Mouse (Mus musculus) CH12.LX (cell line): ENCODE measurements around the gene Tmem108. TPM values are rescaled to one million over a fixed set of nuclear protein-coding genes. Genes with fewer than 3 reads are reported as not detected.

Experiments
- DNase-seq: peaks from one replicate; pipeline ENCODE4 v3.0.0-alpha.2; 2013; ENCODE audit errors: extremely low read depth
- H3K27ac ChIP-seq: 2 replicates; pipeline ENCODE4 v1.5.1; 2012; ENCODE audit warnings: low read depth, mild to moderate bottlenecking, control low read depth, moderate library complexity; ENCODE audit not compliant: insufficient read depth
- H3K27me3 ChIP-seq: replicated peaks from 2 replicates; pipeline ENCODE3; 2012; ENCODE audit warnings: inconsistent platforms
- H3K36me3 ChIP-seq, 2 experiments: replicated peaks in 1 of 2; 2 replicates each; pipeline versions ENCODE3 to v1.6.1; 2012; ENCODE audit warnings: inconsistent platforms in 1 of 2, low read length in 1 of 2, mild to moderate bottlenecking in 1 of 2, mixed read lengths in 1 of 2, moderate library complexity in 1 of 2; ENCODE audit not compliant: control insufficient read depth in 1 of 2, insufficient read depth in 1 of 2
- H3K4me1 ChIP-seq, 2 experiments: 2 replicates each; pipeline ENCODE4 v1.6.1; 2012; ENCODE audit warnings: inconsistent platforms in 1 of 2, moderate library complexity in 1 of 2; ENCODE audit not compliant: insufficient read depth in 2 of 2, control insufficient read depth in 1 of 2
- H3K4me2 ChIP-seq: 2 replicates; pipeline ENCODE4 v1.6.1; 2012; ENCODE audit warnings: low read depth, mild to moderate bottlenecking, control low read depth; ENCODE audit not compliant: poor library complexity, insufficient read depth, severe bottlenecking
- H3K4me3 ChIP-seq, 3 experiments: fragments of 150-350 bp in 1 of 3; sonication (generic) in 1 of 3; replicated peaks in 1 of 3; 2 replicates each; pipeline versions ENCODE3 to v1.5.1; 2011 to 2012; ENCODE audit warnings: low read depth in 2 of 3, low read length in 2 of 3, mild to moderate bottlenecking in 2 of 3, moderate library complexity in 2 of 3, control low read depth in 1 of 3, improper control_type of control experiment in 1 of 3, inconsistent platforms in 1 of 3, mixed read lengths in 1 of 3; ENCODE audit not compliant: poor library complexity in 1 of 3
- H3K79me2 ChIP-seq: replicated peaks from 2 replicates; pipeline ENCODE4 v1.6.1; 2012; ENCODE audit warnings: mild to moderate bottlenecking, moderate library complexity; ENCODE audit not compliant: control insufficient read depth, poor library complexity, insufficient read depth, severe bottlenecking; ENCODE audit errors: extremely low read depth
- H3K9ac ChIP-seq: 2 replicates; pipeline ENCODE4 v1.6.1; 2012; ENCODE audit warnings: low read depth, mild to moderate bottlenecking, control low read depth, moderate library complexity; ENCODE audit not compliant: insufficient read depth
- H3K9me3 ChIP-seq: replicated peaks from 2 replicates; pipeline ENCODE3; 2012; ENCODE audit warnings: low read length, inconsistent platforms, mixed read lengths
- BHLHE40 ChIP-seq: IDR thresholded peaks from 2 replicates; pipeline ENCODE4 v1.6.1; 2011; ENCODE audit warnings: mild to moderate bottlenecking, low read depth, low read length, improper control_type of control experiment
- CHD1 ChIP-seq: IDR thresholded peaks from 2 replicates; pipeline ENCODE4 v1.6.1; 2012; ENCODE audit warnings: low read depth, low read length, improper control_type of control experiment, inconsistent platforms
- CTCF ChIP-seq, 2 experiments: IDR thresholded peaks in 1 of 2; conservative IDR thresholded peaks in 1 of 2; 2 replicates each; pipeline ENCODE4 v1.5.1; 2011 to 2012; ENCODE audit warnings: low read depth in 2 of 2, low read length in 2 of 2, improper control_type of control experiment in 1 of 2, inconsistent platforms in 1 of 2, mild to moderate bottlenecking in 1 of 2, moderate library complexity in 1 of 2
- E2F4 ChIP-seq: IDR thresholded peaks from 2 replicates; pipeline ENCODE4 v1.6.1; 2011; ENCODE audit warnings: low read depth, low read length, improper control_type of control experiment; ENCODE audit not compliant: insufficient replicate concordance
- ELF1 ChIP-seq: IDR thresholded peaks from 2 replicates; pipeline ENCODE4 v1.6.1; 2014; ENCODE audit warnings: low read depth, mild to moderate bottlenecking, inconsistent platforms, low read length, improper control_type of control experiment
- EP300 ChIP-seq: IDR thresholded peaks from 2 replicates; pipeline ENCODE4 v1.6.1; 2011; ENCODE audit warnings: low read length, improper control_type of control experiment
- ETS1 ChIP-seq: conservative IDR thresholded peaks from 2 replicates; pipeline ENCODE4 v1.6.1; 2012; ENCODE audit warnings: low read depth, mild to moderate bottlenecking, inconsistent platforms, low read length, improper control_type of control experiment, moderate library complexity
- HCFC1 ChIP-seq: IDR thresholded peaks from 2 replicates; pipeline ENCODE4 v1.6.1; 2012; ENCODE audit warnings: low read depth, mild to moderate bottlenecking, inconsistent platforms, low read length, improper control_type of control experiment
- JUN ChIP-seq: IDR thresholded peaks from 2 replicates; pipeline ENCODE4 v1.6.1; 2011; ENCODE audit warnings: low read depth, mild to moderate bottlenecking, low read length, improper control_type of control experiment, moderate library complexity; ENCODE audit not compliant: insufficient read depth
- MAFK ChIP-seq: IDR thresholded peaks from 2 replicates; pipeline ENCODE4 v1.6.1; 2011; ENCODE audit warnings: low read length, improper control_type of control experiment; ENCODE audit not compliant: insufficient replicate concordance
- MAX ChIP-seq: IDR thresholded peaks from 2 replicates; pipeline ENCODE4 v1.6.1; 2011; ENCODE audit warnings: low read length, improper control_type of control experiment
- MEF2A ChIP-seq: IDR thresholded peaks from 2 replicates; pipeline ENCODE4 v1.6.1; 2014; ENCODE audit warnings: low read depth, mild to moderate bottlenecking, inconsistent platforms, low read length, improper control_type of control experiment, borderline replicate concordance
- MXI1 ChIP-seq: IDR thresholded peaks from 2 replicates; pipeline ENCODE4 v1.6.1; 2011; ENCODE audit warnings: mild to moderate bottlenecking, low read depth, low read length, improper control_type of control experiment
- MYC ChIP-seq: IDR thresholded peaks from 2 replicates; pipeline ENCODE4 v1.6.1; 2011; ENCODE audit warnings: low read depth, mild to moderate bottlenecking, improper control_type of control experiment, low read length
- NELFE ChIP-seq: IDR thresholded peaks from 2 replicates; pipeline ENCODE4 v1.6.1; 2011; ENCODE audit warnings: low read depth, low read length, improper control_type of control experiment
- RAD21 ChIP-seq: IDR thresholded peaks from 2 replicates; pipeline ENCODE4 v1.6.1; 2011; ENCODE audit warnings: low read depth, mild to moderate bottlenecking, low read length, improper control_type of control experiment, moderate library complexity
- SIN3A ChIP-seq: IDR thresholded peaks from 2 replicates; pipeline ENCODE4 v1.6.1; 2012; ENCODE audit warnings: low read length, improper control_type of control experiment, inconsistent platforms
- SMC3 ChIP-seq: IDR thresholded peaks from 2 replicates; pipeline ENCODE4 v1.6.1; 2011; ENCODE audit warnings: low read depth, low read length, improper control_type of control experiment
- TCF12 ChIP-seq: IDR thresholded peaks from 2 replicates; pipeline ENCODE4 v1.6.1; 2014; ENCODE audit warnings: low read depth, mild to moderate bottlenecking, inconsistent platforms, low read length, improper control_type of control experiment
- UBTF ChIP-seq: IDR thresholded peaks from 2 replicates; pipeline ENCODE4 v1.6.1; 2012; ENCODE audit warnings: low read depth, mild to moderate bottlenecking, inconsistent platforms, low read length, improper control_type of control experiment, moderate library complexity
- ZC3H11A ChIP-seq: IDR thresholded peaks from 2 replicates; pipeline ENCODE4 v1.6.1; 2012; ENCODE audit warnings: low read depth, mild to moderate bottlenecking, inconsistent platforms, low read length, improper control_type of control experiment
- dilution Hi-C: fragments of 300-500 bp; cut with MboI; formaldehyde crosslinking; loops from 2 replicates; pipeline ENCODE4 v1.14.3; 2020; ENCODE audit warnings: low sequenced_read_pairs; ENCODE audit not compliant: extremely low pct_unique_long_range_greater_than_20kb, extremely low pct_ligation_motif_present
- in situ Hi-C: fragments of 300-500 bp; cut with MboI; formaldehyde crosslinking; loops from 3 replicates; pipeline ENCODE4 v1.14.3; 2019; ENCODE audit warnings: low sequenced_read_pairs, low pct_ligation_motif_present, low pct_unique_long_range_greater_than_20kb, mixed read lengths
- polyA plus RNA-seq: library from polyadenylated mRNA; unstranded; fragments of >175 nt; gene quantifications from 2 replicates; pipeline ENCODE4 v1.2.1, GENCODE M21; 2012; ENCODE audit warnings: low read depth; ENCODE audit not compliant: insufficient read length
- total RNA-seq, 2 experiments: library from RNA; depleted of rRNA; stranded (reverse); fragments of 300-350 nt in 1 of 2; fragments of >200 nt in 1 of 2; gene quantifications; 2 replicates each; pipeline ENCODE4 v1.2.3; 2012 to 2014

Gene Tmem108
- total and polyA plus RNA-seq, 3 experiments, result 0.04 to 0.13 (median 0.07) TPM

DNA sequence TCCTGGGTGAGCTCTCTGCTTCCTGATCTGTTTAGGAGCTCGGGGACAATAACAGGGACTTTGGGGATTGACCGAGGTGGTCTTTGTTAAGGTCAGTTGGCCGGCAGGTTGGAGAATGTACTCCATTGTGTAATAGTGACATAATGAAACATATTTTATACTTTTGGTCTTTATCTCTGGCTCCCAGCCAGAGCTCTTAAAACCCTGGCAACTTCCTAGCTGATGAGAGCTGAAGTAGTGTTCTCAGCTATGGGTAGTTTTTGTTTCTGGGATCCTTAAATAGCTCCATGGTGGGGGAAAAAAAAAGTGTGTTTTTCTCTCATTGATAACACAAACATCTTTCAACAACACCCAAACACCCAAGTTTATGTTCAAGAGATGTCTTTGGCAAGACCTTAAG lies 321.0 kb downstream of the Tmem108 start:
- no peaks in the 10 kb centered on the region for H3K27me3 ChIP-seq
- no peak for DNase-seq
- peaks cover 0 to 13% of the 10 kb centered on the region in 2 experiments for H3K36me3 ChIP-seq
- H3K9ac ChIP-seq, result no peak overlapping the region
- peaks cover 0 to 21% of the 10 kb centered on the region in 2 experiments; a peak in 2 of 4 replicates for H3K4me1 ChIP-seq
- peaks cover 7% of the 10 kb centered on the region for H3K9me3 ChIP-seq
- in situ Hi-C loops, result no loop called here
- TF ChIP-seq TCF12, result no peak
- TF ChIP-seq NELFE, result no peak
- no peak for TF ChIP-seq JUN
- TF ChIP-seq EP300, result no peak
- no peak for TF ChIP-seq HCFC1
- TF ChIP-seq ELF1, result no peak
- TF ChIP-seq ETS1, result no peak
- TF ChIP-seq BHLHE40, result no peak
- no peak for TF ChIP-seq MXI1
- no peak for TF ChIP-seq SIN3A
- no peak overlapping the region for H3K4me2 ChIP-seq
- H3K27ac ChIP-seq, result no peak overlapping the region
- no peak overlapping the region for H3K4me3 ChIP-seq
- dilution Hi-C loops, result no loop called here
- H3K79me2 ChIP-seq, result no peaks in the 10 kb centered on the region

- H3K36me3 ChIP-seq, result peaks cover 0 to 17% of the 10 kb centered on the region in 2 experiments
- H3K4me3 ChIP-seq, result no peak overlapping the region
- dilution Hi-C loops (no loop called here), in situ Hi-C loops (no loop called here)
- H3K27ac ChIP-seq, result no peak overlapping the region
- no peaks in the 10 kb centered on the region for H3K27me3 ChIP-seq
- H3K9ac ChIP-seq, result no peak overlapping the region
- H3K9me3 ChIP-seq, result no peaks in the 10 kb centered on the region
- no peak for DNase-seq
- no peaks in the 10 kb centered on the region for H3K79me2 ChIP-seq
- no peak overlapping the region for H3K4me2 ChIP-seq
- TF ChIP-seq ZC3H11A (no peak), HCFC1 (no peak), UBTF (no peak), TCF12 (no peak)
- H3K4me1 ChIP-seq, result peaks cover 3 to 31% of the 10 kb centered on the region in 2 experiments; a peak in 3 of 4 replicates
Measured at GRCm38 (mm10) chr9:103437104-103437503, 324.5 kb downstream of the Tmem108 start.

- DNase-seq, result peak; percentile 75
- in situ Hi-C loops, result no loop called here
Measured at GRCm38 (mm10) chr9:103434116-103434515, 327.5 kb downstream of the Tmem108 start.

More at GRCm38 (mm10) chr9:103434116-103434515, 327.5 kb downstream of the Tmem108 start:
- Histone ChIP-seq H3K27ac (no peak overlapping the region), H3K79me2 (no peaks in the 10 kb centered on the region), H3K9ac (no peak overlapping the region), H3K9me3 (no peaks in the 10 kb centered on the region), H3K4me3 (no peak overlapping the region), H3K36me3 (peaks cover 0 to 24% of the 10 kb centered on the region in 2 experiments), H3K4me1 (peaks cover 12 to 50% of the 10 kb centered on the region in 2 experiments), H3K27me3 (no peaks in the 10 kb centered on the region), H3K4me2 (no peak overlapping the region)
- dilution Hi-C loops, result no loop called here
- TF ChIP-seq MYC, result peak; percentile 66; the same call in 1 of the 2 replicates
- peak; percentile 23; the same call in 1 of the 2 replicates for TF ChIP-seq TCF12
- no peak for TF ChIP-seq MAFK
- no peak for TF ChIP-seq CHD1
- TF ChIP-seq CTCF (conservative IDR thresholded peaks at IDR 0.05 in 1 of 2, IDR thresholded peaks at IDR 0.05 in 1 of 2; ENCODE audit: low read depth in 2 of 2, low read length in 2 of 2), result peak; percentile 48 to 100
- peak; percentile 79 for TF ChIP-seq SMC3
- peak; percentile 68; the same call in 1 of the 2 replicates for TF ChIP-seq MXI1
- peak; percentile 48; the same call in 1 of the 2 replicates for TF ChIP-seq JUN
- peak; percentile 79 for TF ChIP-seq MEF2A
- peak; percentile 74 for TF ChIP-seq BHLHE40
- no peak for TF ChIP-seq E2F4
- peak; percentile 65 for TF ChIP-seq RAD21
- peak; percentile 66; the same call in 1 of the 2 replicates for TF ChIP-seq MAX
- peak; percentile 64; the same call in 1 of the 2 replicates for TF ChIP-seq NELFE
